Mouse (Mus musculus) liver, embryonic 11.5 days (tissue): ENCODE measurements around the gene Gatad1. TPM values are rescaled to one million over a fixed set of nuclear protein-coding genes. Genes with fewer than 3 reads are reported as not detected.
A peak's percentile ranks its signal among the peaks of the same experiment; 100 is the strongest.
"Not testable (repeated sequence)": the region's sequence is repeated elsewhere in the genome, so short reads cannot be mapped to it uniquely, and the experiment has no call there.

Source experiments
- ATAC-seq: fragments of 200-750 bp; cut with Nextera tagmentation; replicated peaks from 2 replicates; pipeline ENCODE4 v1.8.0; 2017; ENCODE audit warnings: moderate number of reproducible peaks, mild to moderate bottlenecking, moderate TSS enrichment, moderate library complexity; ENCODE audit not compliant: low FRiP score
- DNase-seq: peaks from one replicate; pipeline ENCODE4 v3.0.0-alpha.2; 2017; ENCODE audit warnings: low spot score
- H3K27ac ChIP-seq: fragments of 300-500 bp; sonication (generic); 2 replicates; pipeline ENCODE4 v1.5.1; 2014; ENCODE audit warnings: mild to moderate bottlenecking, low read depth, low read length, control low read depth
- H3K27me3 ChIP-seq: fragments of 300-500 bp; sonication (generic); replicated peaks from 2 replicates; pipeline ENCODE4 v1.6.1; 2014; ENCODE audit warnings: low read length, mixed read lengths; ENCODE audit not compliant: control insufficient read depth, insufficient read depth
- H3K36me3 ChIP-seq: fragments of 300-500 bp; sonication (generic); 2 replicates; pipeline ENCODE4 v1.6.1; 2014; ENCODE audit warnings: mild to moderate bottlenecking, low read length, moderate library complexity, mixed read lengths; ENCODE audit not compliant: control insufficient read depth, insufficient read depth
- H3K4me1 ChIP-seq: fragments of 300-500 bp; sonication (generic); replicated peaks from 2 replicates; pipeline ENCODE4 v1.6.1; 2014; ENCODE audit warnings: low read length, mixed read lengths; ENCODE audit not compliant: control insufficient read depth, insufficient read depth
- H3K4me2 ChIP-seq: fragments of 300-500 bp; sonication (generic); 2 replicates; pipeline ENCODE4 v1.6.1; 2014; ENCODE audit warnings: mild to moderate bottlenecking, control low read depth, moderate library complexity
- H3K4me3 ChIP-seq: fragments of 300-500 bp; sonication (generic); 2 replicates; pipeline ENCODE4 v1.5.1; 2014; ENCODE audit warnings: low read depth, low read length, control low read depth
- H3K9ac ChIP-seq: fragments of 300-500 bp; sonication (generic); 2 replicates; pipeline ENCODE4 v1.6.1; 2014; ENCODE audit warnings: low read depth, low read length, control low read depth
- H3K9me3 ChIP-seq: fragments of 300-500 bp; sonication (generic); 2 replicates; pipeline ENCODE4 v1.6.1; 2016; ENCODE audit warnings: low read length, inconsistent platforms, mixed read lengths; ENCODE audit not compliant: control insufficient read depth
- WGBS: fragments of 180-500 bp; shearing (Covaris S2); extraction: QIAGEN DNeasy Blood & Tissue Kit; methylation state at CpG from one replicate; pipeline ENCODE4 v1.1.7; 2014; 5-methylcytosine and 5-hydroxymethylcytosine counted together
- polyA plus RNA-seq: library from polyadenylated mRNA; unstranded; fragments of >200 nt; fragmentation: Nextera tagmentation; extraction: Ambion mirVana; gene quantifications from 2 replicates; pipeline ENCODE4 v1.2.1, GENCODE M21; 2014

Gatad1 gene
- polyA plus RNA-seq, 1 experiment from 2014 or later = 43.2 TPM

DNA sequence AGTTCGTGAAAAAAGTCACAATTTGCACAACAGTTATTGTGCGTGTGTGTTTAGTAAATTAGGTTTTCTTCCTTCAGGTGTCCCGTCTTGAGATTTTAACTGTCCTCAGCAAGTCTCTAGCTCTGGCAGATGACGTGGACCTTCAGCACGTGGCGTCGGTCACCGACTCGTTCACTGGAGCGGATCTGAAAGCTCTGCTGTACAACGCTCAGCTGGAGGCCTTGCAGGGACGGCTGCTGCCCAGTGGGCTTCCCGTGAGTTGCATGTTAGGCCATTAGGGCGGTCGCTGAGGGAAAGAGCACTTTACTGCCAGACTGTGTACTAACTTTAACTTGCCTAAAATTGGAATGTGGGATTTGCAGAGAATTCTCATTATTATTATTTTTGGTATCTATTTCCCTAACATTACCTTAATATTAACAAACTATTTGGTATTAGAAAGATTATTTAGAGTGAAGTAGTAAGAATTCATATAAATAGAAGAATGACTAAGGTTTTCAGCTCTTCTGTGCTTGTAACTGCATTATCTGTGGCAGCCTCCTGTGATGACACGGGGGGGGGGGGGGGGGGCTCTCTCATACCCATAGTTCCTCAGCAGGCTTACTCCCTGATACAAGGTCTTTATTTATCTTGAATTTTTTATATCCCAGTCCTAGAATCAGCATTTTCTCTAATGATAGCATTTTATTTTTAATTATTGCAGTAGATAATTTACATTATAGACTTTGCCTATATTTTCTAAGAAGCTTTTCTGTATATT lies 25.3 kb downstream of the Gatad1 start:
- 78% methylated on average over 16 of the region's 16 CpGs for WGBS
- DNase-seq = no peak
- Histone ChIP-seq H3K4me3 (no peak overlapping the region), H3K9ac (no peak overlapping the region), H3K9me3 (no peaks in the 10 kb centered on the region), H3K36me3 (peaks cover 7% of the 10 kb centered on the region), H3K4me2 (no peak overlapping the region), H3K27me3 (no peaks in the 10 kb centered on the region), H3K4me1 (peaks cover 2% of the 10 kb centered on the region; the same call in 1 of the 2 replicates), H3K27ac (no peak overlapping the region)
- peak; percentile 68 for ATAC-seq

DNA sequence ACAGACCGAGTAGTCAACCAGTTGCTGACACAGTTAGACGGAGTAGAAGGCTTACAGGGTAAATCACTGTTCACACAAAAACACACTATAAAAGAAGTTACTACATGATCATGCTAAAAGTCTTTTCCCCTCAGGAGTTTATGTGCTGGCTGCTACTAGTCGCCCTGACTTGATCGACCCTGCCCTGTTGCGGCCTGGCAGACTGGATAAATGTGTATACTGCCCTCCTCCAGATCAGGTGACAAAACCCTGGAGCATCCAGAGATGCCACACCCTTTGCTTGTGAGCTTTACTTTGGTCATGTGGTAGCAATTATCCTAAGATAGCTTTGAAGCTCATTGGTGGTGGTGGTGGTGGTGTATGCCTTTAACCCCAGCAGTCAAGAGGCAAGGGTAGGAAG lies 26.9 kb downstream of the Gatad1 start:
- H3K4me2 ChIP-seq = no peak overlapping the region
- H3K36me3 ChIP-seq = peaks cover 5% of the 10 kb centered on the region
- H3K27me3 ChIP-seq = no peaks in the 10 kb centered on the region
- no peak overlapping the region for H3K27ac ChIP-seq
- no peaks in the 10 kb centered on the region for H3K9me3 ChIP-seq
- H3K4me3 ChIP-seq = no peak overlapping the region
- ATAC-seq (no peak), DNase-seq (no peak)
- 85% methylated on average over 5 of the region's 5 CpGs for WGBS
- H3K4me1 ChIP-seq = peaks cover 2% of the 10 kb centered on the region; the same call in 1 of the 2 replicates
- H3K9ac ChIP-seq = no peak overlapping the region

DNA sequence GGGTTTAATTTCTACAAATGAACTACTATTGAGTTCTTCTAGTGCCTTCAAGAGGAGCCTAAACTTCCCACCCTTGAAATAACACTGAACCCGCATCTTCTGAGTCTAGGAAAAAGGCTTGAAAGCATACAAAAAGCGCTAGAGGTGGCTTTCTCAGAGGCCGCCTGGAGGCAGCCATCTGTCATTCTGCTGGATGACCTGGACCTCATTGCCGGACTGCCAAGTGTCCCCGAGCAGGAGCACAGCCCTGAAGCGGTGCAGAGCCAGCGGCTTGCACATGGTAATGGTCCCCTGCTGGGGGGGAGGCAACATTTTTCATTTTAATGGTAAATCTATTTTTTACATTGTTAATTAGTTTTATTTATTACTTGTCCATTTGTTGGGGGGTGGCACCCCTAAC lies 36.5 kb downstream of the Gatad1 start:
- Histone ChIP-seq H3K4me3 (no peak overlapping the region), H3K4me2 (no peak overlapping the region), H3K27me3 (no peaks in the 10 kb centered on the region), H3K9ac (no peak overlapping the region), H3K36me3 (peaks cover 14% of the 10 kb centered on the region; the same call in 1 of the 2 replicates), H3K9me3 (no peaks in the 10 kb centered on the region), H3K27ac (no peak overlapping the region), H3K4me1 (no peaks in the 10 kb centered on the region)
- 88% methylated on average over 7 of the region's 7 CpGs for WGBS
- DNase-seq (no peak), ATAC-seq (no peak)

DNA sequence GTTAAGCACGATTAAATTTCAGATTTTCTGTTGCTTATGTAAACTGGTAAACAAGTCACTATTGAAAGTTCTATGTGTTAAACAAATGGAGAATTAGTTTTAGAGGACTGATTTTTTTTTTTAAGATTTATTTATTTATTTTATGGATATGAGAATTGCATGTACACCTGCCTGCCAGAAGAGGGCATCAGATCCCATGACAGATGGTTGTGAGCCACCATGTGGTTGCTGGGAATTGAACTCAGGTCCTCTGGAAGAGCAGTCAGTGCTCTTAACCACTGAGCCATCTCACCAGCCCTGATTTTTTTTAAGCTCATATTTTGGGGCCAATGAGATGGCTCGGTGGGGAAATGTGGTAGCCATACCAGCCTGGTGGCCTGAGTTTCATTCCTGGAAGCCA lies 45.1 kb downstream of the Gatad1 start:
- not testable (repeated sequence) for H3K27me3 ChIP-seq, DNase-seq, H3K9me3 ChIP-seq, H3K9ac ChIP-seq, H3K4me1 ChIP-seq, H3K4me3 ChIP-seq, H3K4me2 ChIP-seq, ATAC-seq, H3K36me3 ChIP-seq, H3K27ac ChIP-seq
- WGBS = 89% methylated on average over 2 of the region's 2 CpGs

DNA sequence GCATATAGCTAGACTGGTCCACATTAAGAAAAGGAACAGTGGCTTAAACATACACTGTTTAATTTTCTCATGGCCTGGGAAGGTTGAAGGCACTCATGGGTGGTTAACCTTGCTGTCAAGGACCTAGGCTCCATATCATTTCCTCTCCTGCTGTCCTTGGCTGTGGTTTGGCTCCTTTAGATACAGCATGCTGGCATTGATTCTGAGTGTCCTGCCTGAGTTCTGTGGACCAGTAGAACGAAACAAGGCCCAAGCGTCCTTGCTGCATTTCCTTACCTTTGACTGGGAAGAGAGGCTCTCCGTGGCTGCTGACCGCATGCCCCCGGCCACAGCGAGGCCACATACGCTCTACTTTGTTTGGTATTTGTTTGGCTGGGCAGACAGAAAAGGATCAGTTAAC lies 47.7 kb downstream of the Gatad1 start:
- ATAC-seq (no peak), DNase-seq (no peak)
- Histone ChIP-seq H3K36me3 (peaks cover 9% of the 10 kb centered on the region), H3K9me3 (no peaks in the 10 kb centered on the region), H3K27me3 (no peaks in the 10 kb centered on the region), H3K4me2 (no peak overlapping the region), H3K4me3 (no peak overlapping the region), H3K27ac (no peak overlapping the region), H3K4me1 (no peaks in the 10 kb centered on the region), H3K9ac (no peak overlapping the region)
- 96% methylated on average over 7 of the region's 7 CpGs for WGBS

DNA sequence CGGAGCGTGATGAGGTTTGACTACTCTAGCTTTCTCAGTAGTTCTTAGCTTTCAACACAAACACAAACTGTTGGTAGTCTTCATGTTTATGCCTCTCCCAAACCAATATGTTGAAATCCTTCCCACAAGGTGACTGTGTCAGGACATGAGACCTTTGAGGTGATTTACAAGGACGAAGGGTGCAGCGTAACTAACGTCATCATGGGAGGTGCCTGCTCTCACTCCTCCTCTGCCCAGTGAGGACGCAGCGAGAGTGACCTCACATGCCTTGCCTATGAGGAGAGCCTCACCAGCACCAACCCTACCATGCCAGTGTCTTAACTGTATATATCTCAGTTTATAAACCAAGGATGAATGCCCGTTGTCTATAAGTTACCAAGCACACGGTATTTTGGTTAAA lies 49.9 kb downstream of the Gatad1 start:
- H3K36me3 ChIP-seq = peaks cover 5% of the 10 kb centered on the region; the same call in 1 of the 2 replicates
- no peak overlapping the region for H3K4me3 ChIP-seq
- 94% methylated on average over 9 of the region's 9 CpGs for WGBS
- H3K9me3 ChIP-seq = no peaks in the 10 kb centered on the region
- H3K27me3 ChIP-seq = no peaks in the 10 kb centered on the region
- no peak for ATAC-seq
- no peak overlapping the region for H3K9ac ChIP-seq
- H3K27ac ChIP-seq = no peak overlapping the region
- H3K4me2 ChIP-seq = no peak overlapping the region
- no peak for DNase-seq
- H3K4me1 ChIP-seq = no peaks in the 10 kb centered on the region

DNA sequence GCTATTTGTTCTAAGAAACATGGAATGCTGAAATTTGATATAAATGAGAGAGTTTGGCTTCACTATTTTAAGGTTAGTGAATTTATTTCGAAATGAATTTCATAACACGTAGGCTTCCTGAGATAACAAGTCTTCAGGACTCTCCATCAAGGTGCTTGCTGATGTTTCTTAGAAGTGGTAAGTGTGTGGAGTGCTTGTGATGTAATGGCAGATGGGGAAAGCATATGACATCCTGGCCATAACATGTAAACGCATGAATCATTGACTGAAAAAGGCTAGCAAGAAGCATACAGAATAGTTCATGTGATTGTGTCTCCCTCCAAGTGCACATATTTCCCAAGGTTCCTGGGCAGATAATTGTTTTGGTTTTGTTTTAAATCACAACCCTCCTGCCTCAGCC lies 56.2 kb downstream of the Gatad1 start:
- Histone ChIP-seq H3K36me3 (peaks cover 5% of the 10 kb centered on the region; the same call in 1 of the 2 replicates), H3K27ac (no peak overlapping the region)
- WGBS = 82% methylated on average over 3 of the region's 3 CpGs

DNA sequence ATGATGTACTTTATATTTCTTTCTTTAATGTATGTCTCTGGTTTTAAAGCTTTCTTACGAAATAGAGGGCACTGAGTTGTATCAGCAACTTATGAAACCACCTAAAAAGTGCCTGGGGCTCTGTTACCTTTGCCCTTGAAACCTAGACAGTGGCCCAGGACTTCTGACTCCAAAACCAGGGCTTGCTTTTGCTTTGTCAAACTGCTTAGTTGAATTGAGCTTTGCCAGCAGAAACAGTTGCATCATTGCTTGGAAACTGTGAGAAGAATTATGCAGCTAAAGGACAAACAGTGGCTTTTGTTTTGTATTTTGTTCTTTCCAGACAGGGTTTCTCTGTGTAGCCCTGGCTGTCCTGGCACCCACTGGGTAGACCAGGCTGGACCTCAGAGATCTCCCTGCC lies 56.7 kb downstream of the Gatad1 start:
- DNase-seq = no peak
- Histone ChIP-seq H3K4me1 (peaks cover under 1% of the 10 kb centered on the region; the same call in 1 of the 2 replicates), H3K4me2 (no peak overlapping the region), H3K4me3 (no peak overlapping the region), H3K27me3 (no peaks in the 10 kb centered on the region), H3K9me3 (no peaks in the 10 kb centered on the region), H3K27ac (no peak overlapping the region), H3K36me3 (no peaks in the 10 kb centered on the region; the same call in 1 of the 2 replicates), H3K9ac (no peak overlapping the region)
- ATAC-seq = no peak
- 79% methylated on average over 1 of the region's 1 CpGs for WGBS

More for the DNA sequence above, 56.2 kb downstream of the Gatad1 start:
- Histone ChIP-seq H3K27me3 (no peaks in the 10 kb centered on the region), H3K4me2 (no peak overlapping the region), H3K4me3 (no peak overlapping the region), H3K9ac (no peak overlapping the region), H3K9me3 (no peaks in the 10 kb centered on the region), H3K4me1 (no peaks in the 10 kb centered on the region; the same call in 1 of the 2 replicates)
- DNase-seq = no peak
- no peak for ATAC-seq

DNA sequence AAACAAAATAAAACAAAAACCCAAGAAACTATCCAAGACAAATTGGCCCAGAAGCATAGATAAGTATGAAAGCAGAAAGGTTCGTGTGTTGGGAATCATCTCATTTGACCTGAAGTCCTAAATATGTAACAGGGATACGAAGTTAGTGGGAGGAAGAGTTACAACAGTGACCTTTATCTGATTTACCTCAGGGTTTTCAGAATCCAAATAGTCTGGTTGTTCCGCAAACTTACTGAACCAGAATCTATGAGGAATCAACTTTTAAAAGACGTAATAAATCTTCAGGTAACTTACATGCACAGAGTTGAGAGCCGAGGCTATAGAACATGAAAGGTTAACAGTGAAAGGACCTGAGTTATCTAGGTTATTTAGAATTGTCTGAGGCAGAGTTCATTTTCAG lies 58.2 kb downstream of the Gatad1 start:
- H3K4me3 ChIP-seq = no peak overlapping the region
- H3K9me3 ChIP-seq = no peaks in the 10 kb centered on the region
- WGBS = 85% methylated on average over 5 of the region's 5 CpGs
- H3K27me3 ChIP-seq = no peaks in the 10 kb centered on the region
- no peaks in the 10 kb centered on the region for H3K36me3 ChIP-seq
- no peak for DNase-seq
- H3K9ac ChIP-seq = no peak overlapping the region
- H3K27ac ChIP-seq = no peak overlapping the region
- H3K4me2 ChIP-seq = no peak overlapping the region
- H3K4me1 ChIP-seq = peaks cover 7% of the 10 kb centered on the region
- ATAC-seq = no peak
